Mouse (Mus musculus): ENCODE measurements at regions not wholly inside any gene's neighbourhood (a gene's known extent, or its start where the extent isn't known, plus 50 kb on each side); places are given as distances from the start of the nearest gene placed in this dataset.

GRCm38 (mm10) chr3:17824662-17825061 lies 123.5 kb upstream of the Cypt12 start:
- H3K9ac ChIP-seq: no peak overlapping the region
- ATAC-seq (ENCODE audit: insufficient read depth) (no peak), DNase-seq (peak; percentile 80)
- no peaks in the 10 kb centered on the region for H3K4me1 ChIP-seq (ENCODE audit: insufficient read depth)
- peak; percentile 70 for TF ChIP-seq CTCF (IDR thresholded peaks at IDR 0.05; ENCODE audit: low read depth)
- no peak overlapping the region for H3K4me3 ChIP-seq (ENCODE audit: low read depth, low read length)
- H3K4me2 ChIP-seq: no peak overlapping the region
- H3K9me3 ChIP-seq (ENCODE audit: low read depth, low read length): no peaks in the 10 kb centered on the region
- WGBS: 48% methylated on average over 4 of the region's 4 CpGs
- no peaks in the 10 kb centered on the region for H3K36me3 ChIP-seq (ENCODE audit: insufficient read depth)
- no peaks in the 10 kb centered on the region for H3K27me3 ChIP-seq (ENCODE audit: insufficient read depth, low read length)
- no peak overlapping the region for H3K27ac ChIP-seq (ENCODE audit: low read depth)

- ATAC-seq (ENCODE audit: insufficient read depth) (no peak), DNase-seq (no peak)
- no peak for TF ChIP-seq CTCF (IDR thresholded peaks at IDR 0.05; ENCODE audit: low read depth)
- no peak overlapping the region for H3K27ac ChIP-seq (ENCODE audit: low read depth)
- no peaks in the 10 kb centered on the region for H3K9me3 ChIP-seq (ENCODE audit: low read depth, low read length)
- H3K4me1 ChIP-seq (ENCODE audit: insufficient read depth): no peaks in the 10 kb centered on the region
- no peak overlapping the region for H3K9ac ChIP-seq
- H3K4me3 ChIP-seq (ENCODE audit: low read depth, low read length): no peak overlapping the region
- H3K4me2 ChIP-seq: no peak overlapping the region
- WGBS: 57% methylated on average over 3 of the region's 3 CpGs
- H3K36me3 ChIP-seq (ENCODE audit: insufficient read depth): no peaks in the 10 kb centered on the region
- no peaks in the 10 kb centered on the region for H3K27me3 ChIP-seq (ENCODE audit: insufficient read depth, low read length)
Measured at GRCm38 (mm10) chr3:17825254-17825890, 122.8 kb upstream of the Cypt12 start.

- no peaks in the 10 kb centered on the region for H3K9me3 ChIP-seq (ENCODE audit: low read depth, low read length)
- no peak overlapping the region for H3K4me2 ChIP-seq
- H3K4me1 ChIP-seq (ENCODE audit: insufficient read depth): no peaks in the 10 kb centered on the region
- no peaks in the 10 kb centered on the region for H3K27me3 ChIP-seq (ENCODE audit: insufficient read depth, low read length)
- H3K27ac ChIP-seq (ENCODE audit: low read depth): no peak overlapping the region
- ATAC-seq (ENCODE audit: insufficient read depth) (no peak), DNase-seq (peak; percentile 79)
- H3K4me3 ChIP-seq (ENCODE audit: low read depth, low read length): no peak overlapping the region
- H3K36me3 ChIP-seq (ENCODE audit: insufficient read depth): no peaks in the 10 kb centered on the region
- TF ChIP-seq CTCF (IDR thresholded peaks at IDR 0.05; ENCODE audit: low read depth): peak; percentile 66
- WGBS: 27% methylated on average over 1 of the region's 1 CpGs
- no peak overlapping the region for H3K9ac ChIP-seq
Measured at GRCm38 (mm10) chr3:17834706-17835105, 113.5 kb upstream of the Cypt12 start.

GRCm38 (mm10) chr3:17847609-17848008 lies 100.6 kb upstream of the Cypt12 start:
- Histone ChIP-seq H3K9me3 (ENCODE audit: low read depth, low read length) (no peaks in the 10 kb centered on the region), H3K4me2 (no peak overlapping the region), H3K27ac (ENCODE audit: low read depth) (no peak overlapping the region), H3K9ac (no peak overlapping the region), H3K4me3 (ENCODE audit: low read depth, low read length) (no peak overlapping the region), H3K27me3 (ENCODE audit: insufficient read depth, low read length) (no peaks in the 10 kb centered on the region), H3K4me1 (ENCODE audit: insufficient read depth) (no peaks in the 10 kb centered on the region), H3K36me3 (ENCODE audit: insufficient read depth) (no peaks in the 10 kb centered on the region)
- DNase-seq (no peak), ATAC-seq (ENCODE audit: insufficient read depth) (no peak)
- no peak for TF ChIP-seq CTCF (IDR thresholded peaks at IDR 0.05; ENCODE audit: low read depth)
- 61% methylated on average over 7 of the region's 7 CpGs for WGBS

- peak; percentile 58 for DNase-seq
- H3K9ac ChIP-seq: no peak overlapping the region
Measured at GRCm38 (mm10) chr3:17848181-17848580, 100.0 kb upstream of the Cypt12 start.

GRCm38 (mm10) chr3:17862367-17862766 lies 85.8 kb upstream of the Cypt12 start:
- no peak for ATAC-seq (ENCODE audit: insufficient read depth)
- DNase-seq: no peak
- TF ChIP-seq CTCF (IDR thresholded peaks at IDR 0.05; ENCODE audit: low read depth): no peak
- Histone ChIP-seq H3K9ac (no peak overlapping the region), H3K4me2 (no peak overlapping the region), H3K36me3 (ENCODE audit: insufficient read depth) (no peaks in the 10 kb centered on the region), H3K4me1 (ENCODE audit: insufficient read depth) (no peaks in the 10 kb centered on the region), H3K27me3 (ENCODE audit: insufficient read depth, low read length) (no peaks in the 10 kb centered on the region), H3K9me3 (ENCODE audit: low read depth, low read length) (no peaks in the 10 kb centered on the region), H3K4me3 (ENCODE audit: low read depth, low read length) (no peak overlapping the region), H3K27ac (ENCODE audit: low read depth) (no peak overlapping the region)
- whole genome bisulfite sequencing: 71% methylated on average over 3 of the region's 3 CpGs

More at GRCm38 (mm10) chr3:17848181-17848580, 100.0 kb upstream of the Cypt12 start:
- no peaks in the 10 kb centered on the region for H3K4me1 ChIP-seq (ENCODE audit: insufficient read depth)
- no peaks in the 10 kb centered on the region for H3K36me3 ChIP-seq (ENCODE audit: insufficient read depth)
- no peak overlapping the region for H3K4me3 ChIP-seq (ENCODE audit: low read depth, low read length)
- no peaks in the 10 kb centered on the region for H3K27me3 ChIP-seq (ENCODE audit: insufficient read depth, low read length)
- no peak overlapping the region for H3K27ac ChIP-seq (ENCODE audit: low read depth)
- peak; percentile 60 for TF ChIP-seq CTCF (IDR thresholded peaks at IDR 0.05; ENCODE audit: low read depth)
- H3K4me2 ChIP-seq: no peak overlapping the region
- no peak for ATAC-seq (ENCODE audit: insufficient read depth)
- H3K9me3 ChIP-seq (ENCODE audit: low read depth, low read length): no peaks in the 10 kb centered on the region

- DNase-seq: no peak
Measured at GRCm38 (mm10) chr3:17865112-17865511, 83.1 kb upstream of the Cypt12 start.

More at GRCm38 (mm10) chr3:17865112-17865511, 83.1 kb upstream of the Cypt12 start:
- Histone ChIP-seq H3K4me3 (ENCODE audit: low read depth, low read length) (no peak overlapping the region), H3K27me3 (ENCODE audit: insufficient read depth, low read length) (no peaks in the 10 kb centered on the region), H3K9me3 (ENCODE audit: low read depth, low read length) (no peaks in the 10 kb centered on the region), H3K4me2 (no peak overlapping the region), H3K36me3 (ENCODE audit: insufficient read depth) (no peaks in the 10 kb centered on the region), H3K9ac (no peak overlapping the region), H3K4me1 (ENCODE audit: insufficient read depth) (no peaks in the 10 kb centered on the region), H3K27ac (ENCODE audit: low read depth) (no peak overlapping the region)
- no peak for ATAC-seq (ENCODE audit: insufficient read depth)
- TF ChIP-seq CTCF (IDR thresholded peaks at IDR 0.05; ENCODE audit: low read depth): no peak
- 56% methylated on average over 4 of the region's 4 CpGs for WGBS
